Mouse (Mus musculus) kidney, embryonic 16.5 days (tissue): ENCODE results near the gene Trpc1. TPM values are rescaled to one million over a fixed set of nuclear protein-coding genes. Genes with fewer than 3 reads are reported as not detected.

Experiments
- ATAC-seq: fragments of 200-750 bp; cut with Nextera tagmentation; 2 replicates; pipeline ENCODE4 v1.8.0; 2017; ENCODE audit warnings: moderate TSS enrichment; ENCODE audit not compliant: low FRiP score, low TSS enrichment
- H3K27ac ChIP-seq: fragments of 300-500 bp; sonication (generic); 2 replicates; pipeline ENCODE4 v1.5.1; 2014; ENCODE audit warnings: low read length
- H3K27me3 ChIP-seq: fragments of 300-500 bp; sonication (generic); 2 replicates; pipeline ENCODE4 v1.6.1; 2014; ENCODE audit warnings: low read length, control low read depth, mixed read lengths; ENCODE audit not compliant: insufficient read depth
- H3K36me3 ChIP-seq: fragments of 300-500 bp; sonication (generic); 2 replicates; pipeline ENCODE4 v1.6.1; 2014; ENCODE audit warnings: low read length, control low read depth, mixed read lengths; ENCODE audit not compliant: insufficient read depth
- H3K4me1 ChIP-seq: fragments of 300-500 bp; sonication (generic); 2 replicates; pipeline ENCODE4 v1.6.1; 2014; ENCODE audit warnings: low read length, control low read depth, mixed read lengths; ENCODE audit not compliant: insufficient read depth
- H3K4me2 ChIP-seq: fragments of 300-500 bp; sonication (generic); replicated peaks from 2 replicates; pipeline ENCODE4 v1.6.1; 2014; ENCODE audit warnings: low read depth, low read length
- H3K4me3 ChIP-seq: fragments of 300-500 bp; sonication (generic); 2 replicates; pipeline ENCODE4 v1.5.1; 2014; ENCODE audit warnings: mild to moderate bottlenecking, low read length
- H3K9ac ChIP-seq: fragments of 300-500 bp; sonication (generic); replicated peaks from 2 replicates; pipeline ENCODE4 v1.6.1; 2014; ENCODE audit warnings: low read length
- H3K9me3 ChIP-seq: fragments of 300-500 bp; sonication (generic); 2 replicates; pipeline ENCODE4 v1.6.1; 2016; ENCODE audit warnings: low read length, control low read depth
- WGBS: fragments of 180-500 bp; shearing (Covaris S2); extraction: QIAGEN DNeasy Blood & Tissue Kit; methylation state at CpG from one replicate; pipeline ENCODE4 v1.1.7; 2014; 5-methylcytosine and 5-hydroxymethylcytosine counted together
- polyA plus RNA-seq: library from polyadenylated mRNA; unstranded; fragments of >200 nt; fragmentation: Nextera tagmentation; extraction: Ambion mirVana; gene quantifications from 2 replicates; pipeline ENCODE4 v1.2.1, GENCODE M21; 2015

Gene Trpc1
- polyA plus RNA-seq, 1 experiment from 2014 or later: 3.3 TPM

- Histone ChIP-seq H3K4me1 (no peaks in the 10 kb centered on the region), H3K27ac (no peak overlapping the region), H3K36me3 (no peaks in the 10 kb centered on the region), H3K27me3 (no peaks in the 10 kb centered on the region), H3K9me3 (no peaks in the 10 kb centered on the region), H3K9ac (no peak overlapping the region), H3K4me2 (no peak overlapping the region), H3K4me3 (no peak overlapping the region)
- 81% methylated on average over 11 of the region's 11 CpGs for WGBS
- no peak for ATAC-seq
These were observed 69.5 kb downstream of the Trpc1 start for GRCm38 (mm10) chr9:95680691-95681090.

DNA sequence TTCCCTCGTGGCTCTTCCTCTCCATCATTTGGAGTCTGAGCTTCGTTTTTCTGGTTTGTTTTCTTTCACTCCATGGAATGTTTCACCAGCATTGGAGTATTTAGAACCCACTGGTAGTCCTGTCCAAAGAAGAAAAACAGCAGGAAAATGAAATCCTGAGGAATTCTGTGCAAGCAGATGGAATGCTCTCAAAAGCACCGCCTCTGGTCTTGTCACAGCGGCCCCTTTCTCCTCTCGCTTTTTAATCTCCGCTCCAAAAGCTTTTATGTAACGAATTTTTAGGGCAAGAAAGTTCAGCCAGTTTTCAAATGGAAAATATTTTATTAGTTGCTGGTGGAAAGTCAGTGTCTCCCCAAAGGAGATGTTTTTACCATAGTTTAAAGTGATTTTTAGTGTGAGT, 70.2 kb downstream of the Trpc1 start:
- no peak overlapping the region for H3K4me2 ChIP-seq
- H3K4me1 ChIP-seq: no peaks in the 10 kb centered on the region
- no peak overlapping the region for H3K27ac ChIP-seq
- no peaks in the 10 kb centered on the region for H3K27me3 ChIP-seq
- no peak overlapping the region for H3K9ac ChIP-seq
- H3K36me3 ChIP-seq: no peaks in the 10 kb centered on the region
- H3K9me3 ChIP-seq: no peaks in the 10 kb centered on the region
- ATAC-seq: no peak
- no peak overlapping the region for H3K4me3 ChIP-seq
- WGBS: 67% methylated on average over 7 of the region's 7 CpGs

DNA sequence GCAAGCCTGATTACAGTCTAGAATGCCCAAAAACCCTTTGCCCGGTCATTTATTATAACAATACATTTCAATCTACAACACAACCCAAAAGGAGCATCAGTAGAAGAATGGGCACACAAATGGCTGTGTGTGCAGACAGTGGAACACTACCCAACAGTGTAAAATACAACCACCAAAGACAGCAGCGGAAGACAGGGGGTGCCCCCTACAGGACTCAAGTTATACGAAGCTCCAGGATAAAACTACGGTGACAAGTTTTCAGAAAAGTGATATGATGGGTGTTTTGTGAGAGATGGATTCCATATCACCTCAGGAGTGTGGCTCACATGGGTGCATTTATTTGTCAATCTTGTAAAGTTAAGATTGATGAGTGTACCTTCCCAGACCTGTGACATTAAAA, 74.2 kb downstream of the Trpc1 start:
- H3K27me3 ChIP-seq: no peaks in the 10 kb centered on the region
- H3K36me3 ChIP-seq: no peaks in the 10 kb centered on the region
- H3K4me2 ChIP-seq: no peak overlapping the region
- no peak overlapping the region for H3K27ac ChIP-seq
- 95% methylated on average over 4 of the region's 4 CpGs for WGBS
- H3K9me3 ChIP-seq: peaks cover 4% of the 10 kb centered on the region; the same call in 1 of the 2 replicates
- H3K4me1 ChIP-seq: no peaks in the 10 kb centered on the region
- no peak overlapping the region for H3K9ac ChIP-seq
- no peak overlapping the region for H3K4me3 ChIP-seq
- no peak for ATAC-seq

DNA sequence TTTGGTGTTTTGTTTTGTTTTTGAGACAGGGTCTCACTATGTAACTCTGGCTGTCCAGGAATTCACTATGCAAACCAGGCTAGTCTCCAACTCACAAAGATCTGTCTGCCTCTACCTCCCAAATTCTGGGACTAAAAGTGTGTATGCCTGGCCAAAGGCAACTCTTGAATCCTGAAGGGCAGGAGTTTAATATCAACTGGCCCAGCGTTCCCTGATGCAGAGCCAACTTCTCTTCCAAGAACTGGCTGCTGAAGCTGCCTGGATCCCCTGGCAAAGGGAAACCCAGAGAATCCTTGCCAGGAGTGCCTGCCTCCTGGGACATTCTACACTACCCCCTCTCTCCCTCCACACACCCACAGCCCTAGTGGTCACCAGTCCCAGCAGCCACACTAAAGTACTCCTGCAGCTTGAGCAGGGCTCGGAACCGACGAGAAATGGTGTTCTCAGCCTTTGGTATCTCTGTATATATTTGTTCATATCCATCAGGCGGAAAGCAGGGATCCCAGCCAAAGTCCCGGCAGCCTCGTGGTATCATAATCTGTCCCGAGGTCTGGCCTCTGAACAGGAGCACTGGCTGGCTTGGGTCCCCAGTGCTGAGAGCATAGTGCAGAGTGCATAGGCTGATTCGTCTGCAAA, 75.0 kb downstream of the Trpc1 start:
- ATAC-seq: no peak
- Histone ChIP-seq H3K9me3 (peaks cover 4% of the 10 kb centered on the region; the same call in 1 of the 2 replicates), H3K4me1 (no peaks in the 10 kb centered on the region), H3K27me3 (no peaks in the 10 kb centered on the region), H3K4me3 (no peak overlapping the region), H3K9ac (no peak overlapping the region), H3K36me3 (no peaks in the 10 kb centered on the region), H3K4me2 (no peak overlapping the region), H3K27ac (no peak overlapping the region)
- 84% methylated on average over 9 of the region's 9 CpGs for WGBS

DNA sequence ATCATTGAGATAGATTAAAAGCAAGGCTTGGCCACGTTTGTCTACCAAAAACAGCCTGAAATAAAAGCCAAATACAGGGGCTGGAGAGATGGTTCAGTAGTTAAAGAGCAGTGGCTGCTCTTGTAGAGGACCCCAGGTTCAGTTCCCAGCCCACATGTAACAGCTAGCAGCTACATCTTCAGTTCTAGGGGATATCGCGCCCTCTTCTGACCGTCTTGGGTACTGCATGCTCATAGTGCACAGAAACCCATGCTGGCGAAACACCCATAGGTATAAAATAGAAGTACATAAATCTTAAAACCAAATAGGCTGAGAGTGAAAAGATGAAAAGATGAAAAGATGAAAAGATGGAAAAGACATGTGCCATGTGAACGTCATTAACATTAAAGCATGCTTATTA, 77.4 kb downstream of the Trpc1 start:
- WGBS: 78% methylated on average over 6 of the region's 6 CpGs

DNA sequence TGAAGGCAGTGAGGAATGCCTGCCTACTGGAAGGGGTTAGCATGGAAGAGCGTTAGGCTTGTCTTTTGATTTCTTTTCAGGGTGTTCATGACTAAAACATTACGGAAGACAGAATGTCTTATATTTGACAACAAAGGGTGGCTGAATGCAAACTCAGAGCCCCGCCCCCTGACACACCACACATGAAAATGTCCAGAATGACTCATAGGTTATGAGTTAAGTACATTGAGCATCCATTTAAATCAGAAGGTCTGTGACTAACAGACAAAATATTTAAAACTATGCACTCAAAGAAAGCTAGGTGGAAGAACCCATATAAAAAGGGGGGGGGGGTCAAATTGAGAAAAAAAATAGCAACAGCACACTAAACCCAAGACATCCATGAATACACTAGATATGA, 77.8 kb downstream of the Trpc1 start:
- no peaks in the 10 kb centered on the region for H3K27me3 ChIP-seq
- WGBS: 93% methylated on average over 3 of the region's 3 CpGs
- H3K9ac ChIP-seq: no peak overlapping the region
- no peak for ATAC-seq
- H3K4me1 ChIP-seq: no peaks in the 10 kb centered on the region
- peaks cover 4% of the 10 kb centered on the region; the same call in 1 of the 2 replicates for H3K9me3 ChIP-seq
- H3K4me2 ChIP-seq: no peak overlapping the region
- no peak overlapping the region for H3K4me3 ChIP-seq
- H3K36me3 ChIP-seq: no peaks in the 10 kb centered on the region
- H3K27ac ChIP-seq: no peak overlapping the region

More for the DNA sequence above, 77.4 kb downstream of the Trpc1 start:
- Histone ChIP-seq H3K36me3 (no peaks in the 10 kb centered on the region), H3K27me3 (no peaks in the 10 kb centered on the region), H3K4me2 (no peak overlapping the region), H3K27ac (no peak overlapping the region), H3K4me3 (no peak overlapping the region), H3K9me3 (peaks cover 4% of the 10 kb centered on the region; the same call in 1 of the 2 replicates), H3K9ac (no peak overlapping the region), H3K4me1 (no peaks in the 10 kb centered on the region)
- ATAC-seq: no peak

- H3K27me3 ChIP-seq: no peaks in the 10 kb centered on the region
- H3K4me1 ChIP-seq: no peaks in the 10 kb centered on the region
- no peak overlapping the region for H3K9ac ChIP-seq
- no peak overlapping the region for H3K4me2 ChIP-seq
- no peak for ATAC-seq
- H3K4me3 ChIP-seq: no peak overlapping the region
- peaks cover 4% of the 10 kb centered on the region; the same call in 1 of the 2 replicates for H3K9me3 ChIP-seq
- 56% methylated on average over 5 of the region's 5 CpGs for WGBS
- H3K36me3 ChIP-seq: no peaks in the 10 kb centered on the region
- no peak overlapping the region for H3K27ac ChIP-seq
These were observed 81.9 kb downstream of the Trpc1 start for GRCm38 (mm10) chr9:95668306-95668705.

GRCm38 (mm10) chr9:95667836-95668235, 82.3 kb downstream of the Trpc1 start:
- Histone ChIP-seq H3K36me3 (no peaks in the 10 kb centered on the region), H3K4me3 (no peak overlapping the region), H3K27me3 (no peaks in the 10 kb centered on the region), H3K9me3 (peaks cover 3% of the 10 kb centered on the region; the same call in 1 of the 2 replicates), H3K4me1 (no peaks in the 10 kb centered on the region), H3K27ac (no peak overlapping the region), H3K4me2 (no peak overlapping the region), H3K9ac (no peak overlapping the region)
- ATAC-seq: no peak
- 66% methylated on average over 9 of the region's 9 CpGs for WGBS

DNA sequence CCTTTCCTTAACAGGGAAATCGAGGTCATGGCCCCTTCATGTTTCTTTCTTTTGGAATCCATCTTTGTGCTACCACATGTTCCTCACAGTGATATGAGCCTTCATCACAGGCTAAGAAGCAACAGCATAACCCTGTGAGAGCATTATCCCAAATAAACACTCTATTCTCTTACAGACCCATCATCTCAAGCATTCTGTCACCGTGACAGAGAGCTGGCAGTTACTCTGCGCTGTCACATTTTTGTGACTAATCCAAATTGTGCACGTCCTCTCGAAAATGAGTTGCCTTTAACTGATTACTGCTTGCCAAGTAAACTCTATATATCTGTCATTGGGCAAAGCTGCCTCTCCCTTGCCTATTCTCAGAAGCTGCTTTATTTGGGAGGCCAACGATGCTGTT, 84.3 kb downstream of the Trpc1 start:
- no peak for ATAC-seq
- Histone ChIP-seq H3K9me3 (no peaks in the 10 kb centered on the region), H3K4me2 (no peak overlapping the region), H3K4me3 (no peak overlapping the region), H3K4me1 (no peaks in the 10 kb centered on the region), H3K9ac (no peak overlapping the region), H3K36me3 (no peaks in the 10 kb centered on the region), H3K27me3 (no peaks in the 10 kb centered on the region), H3K27ac (no peak overlapping the region)
- 80% methylated on average over 6 of the region's 6 CpGs for WGBS

GRCm38 (mm10) chr9:95664290-95664989, 85.7 kb downstream of the Trpc1 start:
- Histone ChIP-seq H3K27me3 (no peaks in the 10 kb centered on the region; the same call in 1 of the 2 replicates), H3K9me3 (no peaks in the 10 kb centered on the region), H3K36me3 (no peaks in the 10 kb centered on the region), H3K4me2 (no peak overlapping the region), H3K4me1 (no peaks in the 10 kb centered on the region), H3K4me3 (no peak overlapping the region), H3K9ac (no peak overlapping the region), H3K27ac (no peak overlapping the region)
- WGBS: 56% methylated on average over 10 of the region's 10 CpGs
- no peak for ATAC-seq
